Mouse (Mus musculus) erythroblast, embryonic 14.5 days (primary cell): ENCODE data around the gene Susd3.

Source experiments
- GATA1 ChIP-seq: IDR thresholded peaks from 2 replicates; pipeline ENCODE4 v1.6.1; 2012; ENCODE audit warnings: low read length, inconsistent platforms, mixed read lengths
- TAL1 ChIP-seq: IDR thresholded peaks from 3 replicates; pipeline ENCODE4 v1.6.1; 2012; ENCODE audit warnings: low read length, inconsistent platforms, mixed read lengths

DNA sequence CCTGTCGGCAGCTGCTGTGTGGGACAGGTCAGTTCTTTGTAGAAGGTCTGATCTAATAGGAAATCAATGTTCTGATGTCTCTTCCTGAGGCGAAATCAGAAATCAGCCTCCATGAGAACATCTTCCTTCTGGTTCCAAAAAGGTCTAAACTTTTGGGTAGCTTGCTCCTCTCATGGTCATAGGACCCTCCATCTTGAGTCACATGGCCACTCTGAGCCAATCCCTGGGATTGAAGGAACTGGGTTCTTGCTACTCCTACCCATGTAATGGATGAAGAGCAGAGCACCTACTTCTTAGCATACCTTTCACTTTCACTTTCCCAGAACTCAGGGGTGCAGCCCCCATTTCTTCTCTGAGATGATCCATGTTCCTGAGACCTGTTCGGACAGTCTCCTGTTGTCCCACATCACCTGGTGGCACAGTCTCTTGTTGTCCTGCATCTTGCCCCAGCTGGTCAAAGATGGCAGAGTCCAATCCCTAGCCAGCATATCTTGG is 9.4 kb upstream of the Susd3 start:
- TF ChIP-seq TAL1 (no peak), GATA1 (no peak)
